Mouse (Mus musculus): ENCODE measurements at regions not wholly inside any gene's neighbourhood (a gene's known extent, or its start where the extent isn't known, plus 50 kb on each side); places are given as distances from the start of the nearest gene placed in this dataset.
"Not testable (repeated sequence)": the region's sequence is repeated elsewhere in the genome, so short reads cannot be mapped to it uniquely, and the experiment has no call there.

DNA sequence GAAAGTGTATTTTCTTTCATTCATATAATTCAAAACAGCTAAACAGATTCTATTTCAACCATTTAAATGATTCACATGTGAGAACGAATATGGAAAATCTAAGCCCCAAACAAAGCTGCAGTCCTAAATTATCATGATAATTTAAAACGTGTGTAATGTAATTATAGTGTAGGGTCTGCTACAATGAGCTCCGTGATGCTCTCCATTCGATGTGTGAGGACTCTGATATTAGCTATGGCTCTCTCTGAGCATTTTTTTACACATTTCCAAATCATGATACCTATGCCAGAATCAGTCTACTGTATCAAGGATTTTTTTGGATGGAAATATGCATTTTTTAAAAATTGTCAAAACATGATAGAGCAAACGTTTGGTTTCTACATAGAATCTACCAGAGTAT is 785.8 kb upstream of the Pou3f3 start:
- H3K4me2 ChIP-seq (replicated peaks; ENCODE audit: low read depth): no peak overlapping the region
- H3K27ac ChIP-seq (ENCODE audit: low read depth, low read length): no peak overlapping the region
- no peak overlapping the region for H3K9ac ChIP-seq (ENCODE audit: low read depth, low read length)
- no peak for TF ChIP-seq CTCF (IDR thresholded peaks at IDR 0.05; ENCODE audit: low read depth)
- no peaks in the 10 kb centered on the region for H3K27me3 ChIP-seq (replicated peaks; ENCODE audit: control insufficient read depth, insufficient read depth, low read length)
- H3K36me3 ChIP-seq (ENCODE audit: control insufficient read depth, insufficient read depth): no peaks in the 10 kb centered on the region
- WGBS: 79% methylated on average over 5 of the region's 5 CpGs
- no peaks in the 10 kb centered on the region for H3K4me1 ChIP-seq (replicated peaks; ENCODE audit: control insufficient read depth, insufficient read depth, low read length)
- no peak for ATAC-seq
- no peak overlapping the region for H3K4me3 ChIP-seq (ENCODE audit: low read depth, low read length)
- no peaks in the 10 kb centered on the region for H3K9me3 ChIP-seq (ENCODE audit: control insufficient read depth)

GRCm38 (mm10) chr1:41916730-41917347 is 778.7 kb upstream of the Pou3f3 start:
- WGBS: 59% methylated on average over 4 of the region's 4 CpGs
- Histone ChIP-seq H3K4me2 (replicated peaks; ENCODE audit: low read depth) (no peak overlapping the region), H3K4me3 (ENCODE audit: low read depth, low read length) (no peak overlapping the region), H3K4me1 (replicated peaks; ENCODE audit: control insufficient read depth, insufficient read depth, low read length) (no peaks in the 10 kb centered on the region), H3K36me3 (ENCODE audit: control insufficient read depth, insufficient read depth) (no peaks in the 10 kb centered on the region), H3K9ac (ENCODE audit: low read depth, low read length) (no peak overlapping the region), H3K27ac (ENCODE audit: low read depth, low read length) (no peak overlapping the region), H3K27me3 (replicated peaks; ENCODE audit: control insufficient read depth, insufficient read depth, low read length) (no peaks in the 10 kb centered on the region), H3K9me3 (ENCODE audit: control insufficient read depth) (no peaks in the 10 kb centered on the region)
- TF ChIP-seq CTCF (IDR thresholded peaks at IDR 0.05; ENCODE audit: low read depth): no peak
- no peak for ATAC-seq

DNA sequence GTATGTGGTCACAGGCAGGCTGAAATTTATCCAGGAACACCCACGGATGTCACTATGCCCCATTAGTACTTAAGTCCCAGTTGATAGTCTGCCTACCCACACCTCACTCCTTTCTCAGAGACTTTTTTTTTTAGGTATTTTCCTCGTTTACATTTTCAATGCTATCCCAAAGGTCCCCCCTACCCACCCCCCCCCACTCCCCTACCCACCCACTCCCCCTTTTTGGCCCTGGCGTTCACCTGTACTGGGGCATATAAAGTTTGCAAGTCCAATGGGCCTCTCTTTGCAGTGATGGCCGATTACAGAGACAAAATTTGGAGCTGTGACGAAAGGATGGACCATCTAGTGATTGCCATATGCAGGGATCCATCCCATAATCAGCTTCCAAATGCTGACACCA is 777.8 kb upstream of the Pou3f3 start:
- not testable (repeated sequence) for H3K9ac ChIP-seq (ENCODE audit: low read depth, low read length); H3K9me3 ChIP-seq (ENCODE audit: control insufficient read depth); H3K4me2 ChIP-seq (replicated peaks; ENCODE audit: low read depth); H3K27me3 ChIP-seq (replicated peaks; ENCODE audit: control insufficient read depth, insufficient read depth, low read length); H3K27ac ChIP-seq (ENCODE audit: low read depth, low read length); H3K36me3 ChIP-seq (ENCODE audit: control insufficient read depth, insufficient read depth); H3K4me3 ChIP-seq (ENCODE audit: low read depth, low read length); ATAC-seq; H3K4me1 ChIP-seq (replicated peaks; ENCODE audit: control insufficient read depth, insufficient read depth, low read length)
- 82% methylated on average over 5 of the region's 5 CpGs for WGBS

DNA sequence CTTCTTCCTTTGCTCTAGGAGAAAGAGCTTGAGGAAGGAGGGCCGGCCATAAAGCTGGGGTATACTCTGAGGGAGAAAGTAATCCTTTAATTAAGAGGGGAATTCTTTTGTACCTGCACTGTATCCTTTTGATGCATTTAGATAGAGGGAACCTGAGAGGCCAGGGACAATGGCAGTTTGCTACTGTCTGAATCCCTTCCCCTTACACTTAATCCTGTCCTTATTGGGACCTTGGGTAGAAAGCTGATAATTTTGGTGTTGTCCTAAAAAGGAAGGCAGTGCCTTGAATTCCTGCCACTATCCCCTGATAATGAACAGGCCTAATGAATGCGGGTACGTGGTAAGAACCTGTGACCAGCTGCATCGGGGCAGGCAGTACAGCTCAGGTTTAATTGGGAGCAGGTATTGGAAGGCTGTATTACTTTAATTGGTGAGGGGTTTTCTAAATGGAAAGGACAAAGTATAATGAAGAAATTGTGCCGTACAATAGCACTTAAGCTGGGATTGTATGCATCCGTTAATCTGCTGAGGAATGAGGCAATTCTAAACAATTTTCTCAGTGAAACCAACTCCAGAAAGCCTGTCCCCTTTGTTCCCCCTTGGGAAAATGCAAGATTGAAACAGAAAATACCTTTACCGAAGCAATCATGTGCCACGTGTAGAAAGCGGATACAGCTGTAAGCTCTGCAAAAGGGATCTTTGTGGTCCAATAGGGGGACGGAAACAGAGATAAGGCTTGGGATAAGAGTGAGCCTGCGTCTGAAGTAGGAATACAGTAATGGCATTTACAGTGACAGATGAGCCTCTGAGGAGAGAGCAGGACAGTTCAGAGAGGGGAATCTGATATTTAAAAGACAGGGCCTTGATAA is 776.9 kb upstream of the Pou3f3 start:
- no peak for TF ChIP-seq CTCF (IDR thresholded peaks at IDR 0.05; ENCODE audit: low read depth)
- Histone ChIP-seq H3K9me3 (ENCODE audit: control insufficient read depth) (no peaks in the 10 kb centered on the region), H3K27me3 (replicated peaks; ENCODE audit: control insufficient read depth, insufficient read depth, low read length) (no peaks in the 10 kb centered on the region), H3K4me1 (replicated peaks; ENCODE audit: control insufficient read depth, insufficient read depth, low read length) (no peaks in the 10 kb centered on the region), H3K36me3 (ENCODE audit: control insufficient read depth, insufficient read depth) (no peaks in the 10 kb centered on the region), H3K4me2 (replicated peaks; ENCODE audit: low read depth) (no peak overlapping the region), H3K4me3 (ENCODE audit: low read depth, low read length) (no peak overlapping the region), H3K9ac (ENCODE audit: low read depth, low read length) (no peak overlapping the region), H3K27ac (ENCODE audit: low read depth, low read length) (no peak overlapping the region)
- no peak for ATAC-seq
- 48% methylated on average over 11 of the region's 11 CpGs for WGBS

DNA sequence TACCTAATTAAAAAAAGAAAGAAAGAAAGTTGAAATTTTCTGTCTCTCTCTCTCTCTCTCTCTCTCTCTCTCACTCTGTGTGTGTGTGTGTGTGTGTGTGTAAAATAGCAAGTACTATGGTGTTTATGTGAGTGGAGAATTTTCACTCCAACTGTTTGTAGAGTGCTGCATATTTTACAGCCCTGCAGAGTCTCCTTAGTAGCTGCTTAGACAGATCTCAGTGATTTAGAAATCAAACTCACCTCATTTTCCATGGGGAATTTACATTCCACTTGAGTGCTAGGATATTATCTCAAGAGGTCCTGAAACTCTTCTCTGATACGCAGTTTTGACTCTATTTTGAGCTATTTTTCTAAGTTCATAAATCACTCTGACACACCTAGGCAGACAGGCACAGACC is 761.8 kb upstream of the Pou3f3 start:
- Histone ChIP-seq H3K9me3 (ENCODE audit: control insufficient read depth) (no peaks in the 10 kb centered on the region), H3K27ac (ENCODE audit: low read depth, low read length) (no peak overlapping the region), H3K4me3 (ENCODE audit: low read depth, low read length) (no peak overlapping the region), H3K27me3 (replicated peaks; ENCODE audit: control insufficient read depth, insufficient read depth, low read length) (no peaks in the 10 kb centered on the region), H3K4me1 (replicated peaks; ENCODE audit: control insufficient read depth, insufficient read depth, low read length) (no peaks in the 10 kb centered on the region), H3K36me3 (ENCODE audit: control insufficient read depth, insufficient read depth) (no peaks in the 10 kb centered on the region), H3K9ac (ENCODE audit: low read depth, low read length) (no peak overlapping the region), H3K4me2 (replicated peaks; ENCODE audit: low read depth) (no peak overlapping the region)
- 44% methylated on average over 1 of the region's 1 CpGs for WGBS
- ATAC-seq: no peak
- no peak for TF ChIP-seq CTCF (IDR thresholded peaks at IDR 0.05; ENCODE audit: low read depth)

DNA sequence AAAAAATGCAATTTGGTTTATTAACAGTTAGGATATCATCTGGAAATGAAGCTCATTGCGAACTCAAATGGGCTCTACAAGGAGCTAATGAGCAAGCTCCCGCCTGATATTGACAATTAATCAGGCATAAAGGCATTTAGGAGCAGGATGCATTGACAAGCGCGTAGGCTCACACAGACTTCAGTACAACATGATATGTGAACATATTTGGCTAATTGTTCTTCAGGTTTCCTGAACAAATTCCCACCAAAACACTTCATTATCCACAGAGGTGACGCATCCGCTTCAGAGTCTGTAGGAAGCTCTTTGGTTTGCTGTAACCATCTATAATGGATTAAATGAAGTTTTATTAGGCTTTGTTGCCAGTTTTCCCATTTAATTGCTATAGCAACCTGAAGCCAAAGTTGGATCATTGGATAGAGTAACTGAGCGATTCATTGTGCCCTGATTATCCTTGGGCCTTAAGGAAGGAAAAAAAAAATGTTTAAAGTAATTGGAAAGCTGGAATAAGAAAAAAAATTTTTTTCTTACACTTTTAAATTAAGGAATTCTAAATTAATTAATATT is 759.6 kb upstream of the Pou3f3 start:
- Histone ChIP-seq H3K4me1 (replicated peaks; ENCODE audit: control insufficient read depth, insufficient read depth, low read length) (no peaks in the 10 kb centered on the region), H3K9me3 (ENCODE audit: control insufficient read depth) (no peaks in the 10 kb centered on the region), H3K27me3 (replicated peaks; ENCODE audit: control insufficient read depth, insufficient read depth, low read length) (no peaks in the 10 kb centered on the region), H3K4me2 (replicated peaks; ENCODE audit: low read depth) (no peak overlapping the region), H3K9ac (ENCODE audit: low read depth, low read length) (no peak overlapping the region), H3K27ac (ENCODE audit: low read depth, low read length) (no peak overlapping the region), H3K4me3 (ENCODE audit: low read depth, low read length) (no peak overlapping the region), H3K36me3 (ENCODE audit: control insufficient read depth, insufficient read depth) (no peaks in the 10 kb centered on the region)
- ATAC-seq: no peak
- WGBS: 89% methylated on average over 7 of the region's 7 CpGs
- no peak for TF ChIP-seq CTCF (IDR thresholded peaks at IDR 0.05; ENCODE audit: low read depth)

Data from intestine, postnatal 0 days (tissue).